Mouse (Mus musculus) natural killer cell, adult 2 months (primary cell): ENCODE measurements around the gene Cops2.

Experiments used
- DNase-seq, 2 experiments: peaks; one replicate each; pipeline ENCODE4 v3.0.0; 2022; ENCODE audit warnings: low spot score in 2 of 2

Gene Cops2

DNA sequence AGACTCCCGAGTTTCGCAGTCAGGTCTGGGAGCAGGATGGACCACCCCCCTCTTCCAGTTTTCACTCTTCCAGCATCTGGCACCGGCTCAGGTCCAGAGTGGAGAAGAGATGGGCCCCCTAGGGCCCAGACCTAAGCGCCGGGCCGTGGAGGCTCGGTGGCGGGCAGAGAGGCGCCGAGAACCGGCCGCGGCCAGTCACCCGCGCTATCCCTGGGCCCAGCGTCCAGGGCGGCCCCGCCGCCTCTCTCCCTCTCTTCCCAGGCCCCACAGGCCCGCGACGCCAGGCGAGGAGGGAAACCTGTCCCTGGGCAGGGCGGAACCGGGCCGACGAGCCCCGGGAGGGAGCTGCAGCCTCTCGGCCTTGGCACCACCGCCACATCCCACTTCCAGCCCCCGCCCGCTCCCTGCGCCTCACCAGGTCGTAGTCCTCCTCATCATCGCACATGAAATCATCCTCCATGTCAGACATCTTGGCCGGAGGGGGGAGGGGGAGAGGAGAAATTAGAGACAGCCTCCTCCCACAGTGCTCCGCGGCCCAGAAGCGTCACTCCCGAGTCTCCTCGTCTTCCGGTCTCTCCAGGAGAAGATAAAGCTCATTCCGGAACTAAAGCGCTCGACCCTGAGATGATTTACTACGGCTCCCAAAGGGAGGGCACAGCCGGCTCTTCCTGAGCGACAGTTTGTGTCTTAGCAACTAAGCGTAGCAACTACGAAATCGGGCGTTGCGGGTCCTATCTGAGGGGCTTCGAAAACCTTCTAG lies at the start of gene Cops2, which contains the start of gene Galk2:
Gene Cops2 (minus strand): TSS at position 619 of the 760 bp plus-strand sequence.
Gene Galk2 (plus strand): TSS at position 589 of the 760 bp plus-strand sequence.
- peak; percentile 90 to 93 for DNase-seq

DNA sequence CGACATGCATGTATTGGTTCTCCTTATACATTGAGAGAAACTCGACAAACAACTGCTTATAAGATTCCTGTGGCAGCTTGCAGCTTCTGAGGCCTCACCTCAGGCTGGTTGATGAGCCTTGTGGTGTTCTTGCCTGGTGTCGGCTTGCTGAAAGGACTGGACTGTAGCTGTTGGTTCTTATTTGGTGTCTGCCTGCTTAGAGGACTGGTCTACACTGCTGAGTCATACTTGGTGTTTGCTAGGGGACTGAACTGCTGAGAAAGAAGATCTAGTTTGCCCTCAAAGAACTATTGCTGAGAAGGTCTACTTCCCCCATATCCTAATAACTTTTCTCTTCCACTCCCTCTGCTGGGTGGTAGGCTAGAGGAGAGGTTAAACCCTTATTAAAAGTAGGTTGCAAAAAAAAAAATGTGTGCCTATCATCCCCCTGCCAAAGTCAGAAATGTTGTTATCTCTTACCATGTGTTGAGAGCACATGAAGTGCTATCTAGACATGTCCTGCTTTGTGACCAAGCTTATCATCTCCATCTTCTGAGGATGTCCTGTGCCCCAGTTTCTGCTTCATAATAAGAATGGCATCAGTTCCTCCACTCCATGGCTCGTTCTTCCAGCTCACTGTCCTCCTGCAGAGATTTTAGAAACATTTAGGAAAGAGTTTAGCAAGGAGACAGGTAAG lies 48.8 kb upstream of the Cops2 start:
- no peak for DNase-seq

GRCm38 (mm10) chr2:125906407-125907066 lies 47.6 kb upstream of the Cops2 start:
- DNase-seq, result no peak

DNA sequence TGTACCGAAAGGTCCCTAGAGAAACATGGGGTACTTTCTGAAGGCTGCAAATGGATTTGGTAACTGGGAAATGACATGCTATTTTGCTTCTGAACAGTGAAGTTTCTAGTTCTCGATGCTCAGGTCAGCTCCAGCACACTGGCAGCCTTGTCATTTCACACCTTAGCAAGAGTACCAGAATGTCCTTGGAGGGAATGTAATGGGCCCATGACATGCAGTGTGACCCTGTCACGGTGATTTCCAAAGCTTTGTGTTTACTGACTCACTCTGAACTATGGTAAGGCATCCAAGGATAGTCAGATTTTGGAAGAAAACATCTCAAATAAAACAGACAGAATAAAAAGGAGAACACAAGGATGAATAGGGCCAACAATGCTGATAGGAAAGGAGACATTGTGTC lies 42.5 kb upstream of the Cops2 start:
- no peak for DNase-seq

- DNase-seq, result no peak
These were observed 42.0 kb upstream of the Cops2 start for GRCm38 (mm10) chr2:125900797-125901410.

GRCm38 (mm10) chr2:125896355-125896754 lies 37.4 kb upstream of the Cops2 start:
- no peak for DNase-seq

DNA sequence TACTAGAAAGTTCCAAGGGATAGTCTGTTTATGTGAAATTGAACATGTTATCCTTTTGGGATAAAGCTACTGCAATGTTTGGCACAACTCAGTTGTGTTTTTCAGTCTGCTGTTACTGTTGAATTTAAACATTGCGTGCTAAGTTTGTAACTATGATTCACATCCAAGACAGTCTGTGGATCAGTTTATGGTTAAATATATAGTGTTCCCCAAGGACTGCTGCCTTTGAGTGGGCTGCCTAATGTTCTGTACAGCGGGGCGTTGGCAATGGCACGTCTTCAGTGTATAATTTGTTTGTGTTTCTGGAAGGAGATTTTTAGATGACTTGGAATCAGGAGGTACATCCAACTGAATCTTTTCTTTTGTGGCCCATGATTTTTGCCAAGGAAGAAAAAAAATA lies 36.2 kb upstream of the Cops2 start:
- DNase-seq, result no peak

DNA sequence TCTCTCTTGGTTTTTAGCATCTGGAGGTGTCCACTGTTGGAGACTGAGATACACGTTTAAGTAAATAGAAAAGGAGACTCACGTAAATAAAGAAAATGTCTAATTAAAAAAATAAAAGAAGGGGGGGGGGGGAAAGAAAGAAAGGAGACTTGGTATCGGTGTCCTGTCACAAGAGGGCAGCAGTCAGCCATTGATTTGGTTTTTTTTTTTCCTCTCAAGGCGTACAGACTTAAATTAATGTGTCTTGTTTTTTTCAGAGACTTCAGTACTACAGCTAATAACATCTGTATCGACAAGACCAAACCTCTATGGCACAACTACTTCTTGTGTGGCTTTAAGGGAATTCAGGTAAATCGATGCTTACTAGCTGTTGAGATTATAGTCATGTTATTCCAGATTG lies 34.2 kb upstream of the Cops2 start:
- DNase-seq, result no peak

DNA sequence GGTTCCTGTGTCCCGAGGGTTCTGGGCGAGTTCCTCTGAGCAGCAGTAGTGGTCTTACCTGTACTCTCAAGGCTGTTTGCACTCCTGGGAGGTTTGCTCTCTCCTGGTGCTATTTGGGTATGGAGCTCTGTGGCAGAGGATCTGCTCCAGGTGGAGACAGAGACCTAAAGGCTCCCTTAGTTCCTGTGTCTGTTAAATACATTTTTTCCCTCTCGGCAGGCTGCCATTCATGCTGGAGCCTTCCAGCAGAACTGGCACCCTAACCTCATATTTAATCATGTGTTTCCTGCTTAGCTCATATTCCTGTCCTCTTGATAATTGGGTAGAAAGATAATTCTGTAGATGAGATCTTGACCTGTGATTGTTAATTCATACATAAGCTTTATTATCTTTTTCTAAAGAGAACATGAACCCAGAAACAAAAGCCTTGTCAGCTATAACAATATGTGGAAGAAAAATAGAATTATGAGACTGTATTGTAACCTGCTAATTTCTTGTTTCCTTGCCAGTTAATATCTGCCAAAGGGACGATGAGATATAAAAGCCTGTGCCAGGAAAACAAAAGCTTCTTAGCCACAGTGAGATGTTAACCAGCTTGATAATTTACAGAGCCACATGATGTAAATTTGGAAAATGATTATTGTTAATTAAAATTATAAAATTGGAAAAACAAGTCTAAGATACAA lies 27.1 kb upstream of the Cops2 start:
- no peak for DNase-seq

DNA sequence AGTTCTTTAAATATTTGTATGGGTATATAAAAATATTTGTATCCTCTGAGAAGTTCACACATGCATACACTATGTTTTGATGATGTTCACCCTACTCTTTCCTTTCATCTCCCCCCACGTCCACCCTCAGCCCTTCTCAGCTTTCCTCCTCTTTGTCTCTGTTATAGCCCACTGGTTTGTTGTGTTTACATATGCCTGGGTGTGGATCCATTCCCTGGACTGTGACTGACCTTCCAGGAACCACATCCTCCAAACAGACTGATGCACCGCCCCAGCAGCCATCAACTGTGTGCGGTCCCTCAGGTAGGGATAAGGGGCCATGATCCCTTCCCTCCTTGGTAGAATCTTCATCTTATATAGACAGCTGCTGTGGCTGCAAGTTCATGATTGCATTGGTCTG lies 11.2 kb upstream of the Cops2 start:
- DNase-seq, result no peak

- no peak for DNase-seq
These were observed 9.4 kb upstream of the Cops2 start for GRCm38 (mm10) chr2:125868301-125868700.

DNA sequence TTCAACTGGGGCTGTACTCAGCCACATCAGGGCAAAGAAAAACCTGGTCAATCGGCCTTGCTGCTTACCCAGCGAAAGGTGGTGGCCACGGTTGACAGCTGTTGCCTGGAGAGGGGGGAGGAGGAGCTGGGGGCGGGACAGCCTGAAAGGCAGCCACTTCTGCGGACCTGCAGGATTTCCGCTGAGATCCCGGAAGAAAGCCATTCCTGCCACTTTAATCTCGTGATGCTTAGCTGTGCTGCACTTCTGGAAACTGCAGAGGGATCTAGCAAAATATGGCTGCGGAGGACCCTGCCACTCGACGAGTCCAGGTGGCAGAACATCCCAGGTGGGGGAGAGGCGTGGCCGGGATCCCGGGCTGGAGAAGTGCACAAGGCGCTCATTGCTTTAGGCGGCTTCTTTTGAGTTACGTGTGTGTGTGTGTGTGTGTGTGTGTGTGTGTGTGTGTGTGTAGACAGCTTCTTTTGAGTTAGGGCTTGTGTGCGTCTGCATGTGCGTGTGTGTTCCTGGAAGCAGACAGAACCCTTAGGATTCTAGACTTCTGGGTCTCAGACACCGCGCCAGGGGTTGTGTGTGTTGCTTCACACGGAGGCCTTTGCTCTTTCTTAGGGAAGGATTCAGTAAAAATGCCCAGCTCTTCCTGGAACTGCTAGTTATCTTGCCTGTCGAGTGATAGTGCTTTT lies 7.3 kb upstream of the Cops2 start:
- peak; percentile 53 to 60 for DNase-seq

- DNase-seq, result no peak
These were observed 6.6 kb upstream of the Cops2 start for GRCm38 (mm10) chr2:125865585-125865984.

- DNase-seq, result no peak
These were observed 5.6 kb upstream of the Cops2 start for GRCm38 (mm10) chr2:125864551-125864950.

DNA sequence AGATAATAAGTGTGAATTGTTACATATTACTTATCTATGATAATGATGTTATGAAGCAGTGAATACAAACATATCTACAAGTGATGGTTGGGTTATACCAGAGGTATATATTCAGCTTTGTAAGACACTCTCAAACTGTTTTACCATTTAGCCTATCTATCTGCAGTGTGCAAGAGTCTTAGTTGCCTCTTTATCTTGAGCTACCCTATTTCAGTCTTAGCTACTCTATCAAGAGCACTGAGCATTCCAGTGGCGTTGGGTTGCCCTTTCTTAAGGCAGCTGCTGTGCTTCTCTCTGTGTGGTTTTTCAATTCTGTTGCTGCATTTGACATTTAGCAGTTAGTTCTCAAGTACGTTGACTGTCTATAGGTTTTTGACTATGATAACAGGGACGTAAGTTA lies 4.9 kb upstream of the Cops2 start:
- DNase-seq, result no peak

- DNase-seq, result no peak
These were observed 1.2 kb downstream of the Cops2 start for GRCm38 (mm10) chr2:125857707-125858106.

DNA sequence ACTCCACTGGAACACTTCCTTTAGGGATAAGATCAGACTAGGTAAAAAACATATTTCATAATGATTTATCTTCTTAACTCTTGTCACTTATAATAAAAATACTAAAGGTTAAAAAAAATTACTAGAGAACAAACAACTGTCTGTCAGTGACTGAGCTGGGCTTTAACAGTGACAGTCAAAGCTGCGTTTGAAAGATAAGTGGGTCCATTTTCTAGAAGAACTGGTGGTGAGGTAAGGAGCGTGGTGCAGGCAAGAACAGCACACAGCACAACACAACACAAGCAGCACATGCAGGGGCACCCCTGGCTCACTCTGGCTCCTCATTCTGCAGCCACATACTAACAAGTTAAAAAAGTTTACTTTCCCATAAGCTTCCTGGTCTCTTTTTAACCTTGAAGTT lies 7.7 kb downstream of the Cops2 start:
- DNase-seq, result no peak

GRCm38 (mm10) chr2:125838708-125839284 lies 20.1 kb downstream of the Cops2 start:
- DNase-seq, result no peak

DNA sequence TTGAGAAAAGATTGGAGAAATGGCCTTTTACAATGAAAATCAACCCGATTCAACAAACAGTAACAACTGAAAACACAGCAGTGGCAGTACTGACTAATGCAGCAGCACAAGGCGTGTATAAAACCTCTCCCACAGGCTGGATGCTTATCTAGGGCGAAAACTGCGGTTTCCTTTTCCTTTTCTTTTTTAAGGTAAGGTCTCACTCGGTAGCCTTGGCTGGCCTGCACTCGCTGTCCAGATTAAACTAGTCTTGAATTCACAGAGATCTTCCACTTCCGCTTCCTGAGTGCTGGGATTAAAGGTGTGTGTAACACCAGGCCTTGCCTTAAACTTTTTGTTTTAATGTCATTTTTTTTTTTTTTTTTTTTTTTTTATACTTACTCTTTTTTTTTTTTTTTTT lies 20.8 kb downstream of the Cops2 start:
- DNase-seq, result no peak

GRCm38 (mm10) chr2:125829924-125830323 lies 29.0 kb downstream of the Cops2 start:
- no peak for DNase-seq

DNA sequence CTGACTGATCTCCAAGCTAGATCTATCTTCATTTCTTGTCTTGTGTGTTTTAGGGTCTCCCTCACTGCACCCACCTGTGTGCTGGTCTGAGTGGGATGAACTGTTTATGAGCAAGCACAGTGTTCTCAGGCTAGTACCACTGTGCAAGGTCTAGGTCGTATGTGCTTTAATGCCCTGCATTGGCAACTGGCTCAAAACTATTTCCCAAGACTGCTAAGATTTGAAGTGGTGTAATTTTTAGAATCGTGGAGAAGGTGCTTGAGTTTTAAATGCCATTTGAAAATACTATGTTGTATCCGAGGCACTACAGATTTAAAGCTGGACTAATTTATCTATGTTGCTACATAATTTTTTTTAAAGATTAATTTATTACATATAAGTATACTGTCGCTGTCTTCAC lies 31.0 kb downstream of the Cops2 start:
- no peak for DNase-seq
